Comparison of ENCODE assay signal across 9 mouse cellular contexts in genomic region chr12:116048766-116049165, GRCm38 (mm10). TPM values are rescaled to one million over a fixed set of nuclear protein-coding genes. Genes with fewer than 3 reads are reported as not detected.
DNase-seq lines count a peak whose midpoint lies in the region; ATAC-seq and TF ChIP-seq lines count a peak whose summit lies in the region.
"Had no signal": no experiment of that assay in that cellular context is flagged by ENCODE, and none has a peak within 500 bp of the region (broad histone marks: within the 10 kb centered on the region; RNA-seq: fewer than 3 reads in every experiment).

No protein-coding gene starts in this region.

- H3K9ac ChIP-seq in lung, embryonic 16.5 days (ENCODE audit: low read length), result peak overlapping the region; percentile 96
- peak overlapping the region; percentile 82; the same call in 1 of the 2 replicates for H3K9ac ChIP-seq in embryonic facial prominence, embryonic 15.5 days
- H3K9ac ChIP-seq in limb, embryonic 11.5 days (ENCODE audit: low read length), result peak overlapping the region; percentile 95

- H3K4me1 ChIP-seq in lung, embryonic 16.5 days (replicated peaks; ENCODE audit: control insufficient read depth, insufficient read depth, low read length), result peaks cover 14% of the 10 kb centered on the region
- H3K4me1 ChIP-seq in embryonic facial prominence, embryonic 15.5 days, result peaks cover 11% of the 10 kb centered on the region
- 0 out of 2 replicates have a peak, but pooled peaks cover 5% of the 10 kb centered on the region for H3K4me1 ChIP-seq in limb, embryonic 11.5 days (ENCODE audit: control insufficient read depth, insufficient read depth, low read length)
- H3K4me1 ChIP-seq in small intestine, adult 2 months (ENCODE audit: control insufficient read depth, insufficient read depth, insufficient read length, low read length), result peaks cover 8% of the 10 kb centered on the region; the same call in 1 of the 2 replicates

- H3K27me3 ChIP-seq in lung, embryonic 16.5 days (ENCODE audit: control insufficient read depth, insufficient read depth, low read depth, low read length), result no peaks in the 10 kb centered on the region
- no peaks in the 10 kb centered on the region for H3K27me3 ChIP-seq in embryonic facial prominence, embryonic 15.5 days
- no peaks in the 10 kb centered on the region for H3K27me3 ChIP-seq in limb, embryonic 11.5 days (ENCODE audit: control insufficient read depth, insufficient read depth, low read length)
- H3K27me3 ChIP-seq in small intestine, adult 2 months (ENCODE audit: control insufficient read depth, insufficient read depth, low read length), result no peaks in the 10 kb centered on the region

- TF ChIP-seq CTCF in small intestine, adult 2 months (IDR thresholded peaks at IDR 0.05; ENCODE audit: extremely low read depth, insufficient read length, insufficient replicate concordance, low read depth, low read length), result no peak

- H3K4me3 ChIP-seq in lung, embryonic 16.5 days (ENCODE audit: low read length), result peak overlapping the region; percentile 85
- peak overlapping the region; percentile 78 for H3K4me3 ChIP-seq in embryonic facial prominence, embryonic 15.5 days (replicated peaks)
- peak overlapping the region; percentile 87 for H3K4me3 ChIP-seq in limb, embryonic 11.5 days (ENCODE audit: low read depth, low read length)
- H3K4me3 ChIP-seq in small intestine, adult 2 months (ENCODE audit: low read depth, low read length), result peak overlapping the region; percentile 21

- DNase-seq in lung, postnatal 10 days, result no peak
- no peak for DNase-seq in limb, embryonic 11.5 days (ENCODE audit: low spot score)
- DNase-seq in gastrocnemius, postnatal 25 days, result no peak
- DNase-seq: cerebellum, postnatal 14 days had no signal

- H3K9me3 ChIP-seq in lung, embryonic 16.5 days (ENCODE audit: control insufficient read depth, low read length), result no peaks in the 10 kb centered on the region
- H3K9me3 ChIP-seq in embryonic facial prominence, embryonic 15.5 days (replicated peaks), result no peaks in the 10 kb centered on the region
- H3K9me3 ChIP-seq in limb, embryonic 11.5 days (ENCODE audit: control insufficient read depth, low read length), result no peaks in the 10 kb centered on the region

- no peak for TF ChIP-seq POLR2A in small intestine, adult 2 months (IDR thresholded peaks at IDR 0.05; ENCODE audit: low read depth, low read length)

- H3K4me2 ChIP-seq in lung, embryonic 16.5 days (ENCODE audit: low read depth, low read length), result peak overlapping the region; percentile 75
- H3K4me2 ChIP-seq in embryonic facial prominence, embryonic 15.5 days (replicated peaks), result peak overlapping the region; percentile 59
- peak overlapping the region; percentile 70 for H3K4me2 ChIP-seq in limb, embryonic 11.5 days (ENCODE audit: low read depth, severe bottlenecking)

- no peaks in the 10 kb centered on the region for H3K36me3 ChIP-seq in lung, embryonic 16.5 days (ENCODE audit: control insufficient read depth, insufficient read depth, low read length)
- no peaks in the 10 kb centered on the region for H3K36me3 ChIP-seq in embryonic facial prominence, embryonic 15.5 days
- H3K36me3 ChIP-seq in limb, embryonic 11.5 days (ENCODE audit: control insufficient read depth, insufficient read depth, low read length), result no peaks in the 10 kb centered on the region; the same call in 1 of the 2 replicates
- 0 out of 2 replicates have a peak, but pooled peaks cover 2% of the 10 kb centered on the region for H3K36me3 ChIP-seq in small intestine, adult 2 months (ENCODE audit: control insufficient read depth, insufficient read depth, low read length)

- no peak for ATAC-seq in lung, embryonic 16.5 days (ENCODE audit: low read depth)
- no peak for ATAC-seq in embryonic facial prominence, embryonic 15.5 days (ENCODE audit: insufficient number of reproducible peaks, low FRiP score, low TSS enrichment, low read depth)
- ATAC-seq in limb, embryonic 11.5 days (ENCODE audit: insufficient number of reproducible peaks, low FRiP score, low TSS enrichment, low read depth), result no peak
- no peak for ATAC-seq in cerebellum, adult (ENCODE audit: insufficient number of reproducible peaks, low FRiP score, low TSS enrichment)
- no peak for ATAC-seq in megakaryocyte-erythroid progenitor cell, adult 5-6 weeks (replicated peaks; ENCODE audit: low FRiP score, low TSS enrichment, poor library complexity, severe bottlenecking)

- no peak overlapping the region for H3K27ac ChIP-seq in lung, embryonic 16.5 days (ENCODE audit: low read length)
- no peak overlapping the region for H3K27ac ChIP-seq in embryonic facial prominence, embryonic 15.5 days (replicated peaks)
- H3K27ac ChIP-seq in limb, embryonic 11.5 days (replicated peaks; ENCODE audit: low read depth, low read length), result no peak overlapping the region
- H3K27ac ChIP-seq in small intestine, adult 2 months (ENCODE audit: insufficient read depth, low read depth, low read length), result no peak overlapping the region

- 46% methylated on average over 7 of the region's 7 CpGs for WGBS in lung, embryonic 16.5 days
- 50% methylated on average over 7 of the region's 7 CpGs for WGBS in embryonic facial prominence, embryonic 15.5 days
- 75% methylated on average over 7 of the region's 7 CpGs for WGBS in limb, embryonic 11.5 days
- WGBS in small intestine, adult 2 months, result 38% methylated on average over 7 of the region's 7 CpGs

RNA-seq across cellular contexts. Expression of gene Zfp386, which starts 1.2 kb away (rescaled TPM):
- 42.6 and 42.8 TPM in 2 replicates for polyA plus RNA-seq in lung, embryonic 16.5 days (2015; fragmentation: Nextera tagmentation; extraction: Ambion mirVana)
- 44.0 and 44.2 TPM in 2 replicates for polyA plus RNA-seq in embryonic facial prominence, embryonic 15.5 days (2015; fragmentation: Nextera tagmentation; extraction: Ambion mirVana)
- polyA plus RNA-seq in limb, embryonic 11.5 days (2014; fragmentation: Nextera tagmentation; extraction: Ambion mirVana), result 61.2 and 62.3 TPM in 2 replicates
- 1.4 TPM in 2 replicates for polyA plus RNA-seq in small intestine, adult 2 months (2012; rRNA removed)
- 10 to 100 TPM; 21.1 to 22.9 TPM for total RNA-seq in gastrocnemius, postnatal 25 days (2021)
- 30.0 and 37.5 TPM in 2 replicates for total RNA-seq in megakaryocyte-erythroid progenitor cell, adult 5-6 weeks (2014; fragmentation: Nextera tagmentation)
- total RNA-seq in megakaryocyte-erythroid progenitor cell, adult 5-6 weeks (2017), result 19.3 and 30.9 TPM in 2 replicates

RNA-seq across cellular contexts. Expression of gene Vipr2, which starts 28.8 kb away (rescaled TPM):
- 2.8 and 2.9 TPM in 2 replicates for polyA plus RNA-seq in lung, embryonic 16.5 days (2015; fragmentation: Nextera tagmentation; extraction: Ambion mirVana)
- 1.8 and 2.6 TPM in 2 replicates for polyA plus RNA-seq in embryonic facial prominence, embryonic 15.5 days (2015; fragmentation: Nextera tagmentation; extraction: Ambion mirVana)
- polyA plus RNA-seq in limb, embryonic 11.5 days (2014; fragmentation: Nextera tagmentation; extraction: Ambion mirVana), result 2.1 and 2.6 TPM in 2 replicates
- polyA plus RNA-seq in small intestine, adult 2 months (2012; rRNA removed), result 1.9 and 3.4 TPM in 2 replicates
- total RNA-seq in gastrocnemius, postnatal 25 days (2021), result 1 to 10 TPM; 1.3 to 1.7 TPM
- 0.55 and 3.3 TPM in 2 replicates for total RNA-seq in megakaryocyte-erythroid progenitor cell, adult 5-6 weeks (2014; fragmentation: Nextera tagmentation)
- 0.61 and 3.1 TPM in 2 replicates for total RNA-seq in megakaryocyte-erythroid progenitor cell, adult 5-6 weeks (2017)

Comparison
In these comparisons a context has a peak if more than half of its experiments do, and no peak if none do; other contexts are left out.
1. H3K4me3 ChIP-seq: peak in every context shown above with its lines; median percentile 87 in limb, embryonic 11.5 days; 85 in lung, embryonic 16.5 days; 78 in embryonic facial prominence, embryonic 15.5 days; 21 in small intestine, adult 2 months.
2. RNA of gene Zfp386, which starts 1.2 kb away (polyA plus RNA-seq): 61.2 to 62.3 TPM in limb, embryonic 11.5 days, 44.0 to 44.2 TPM in embryonic facial prominence, embryonic 15.5 days and 42.6 to 42.8 TPM in lung, embryonic 16.5 days; 1.4 TPM in small intestine, adult 2 months; every median in the first group is over 10 times any median in the second.
3. Peak in every context shown above with its lines, with median percentiles within 50 percentile points of each other: H3K4me2 ChIP-seq and H3K9ac ChIP-seq.